ENCODE assay signal across 22 mouse cellular contexts in the genomic region with DNA sequence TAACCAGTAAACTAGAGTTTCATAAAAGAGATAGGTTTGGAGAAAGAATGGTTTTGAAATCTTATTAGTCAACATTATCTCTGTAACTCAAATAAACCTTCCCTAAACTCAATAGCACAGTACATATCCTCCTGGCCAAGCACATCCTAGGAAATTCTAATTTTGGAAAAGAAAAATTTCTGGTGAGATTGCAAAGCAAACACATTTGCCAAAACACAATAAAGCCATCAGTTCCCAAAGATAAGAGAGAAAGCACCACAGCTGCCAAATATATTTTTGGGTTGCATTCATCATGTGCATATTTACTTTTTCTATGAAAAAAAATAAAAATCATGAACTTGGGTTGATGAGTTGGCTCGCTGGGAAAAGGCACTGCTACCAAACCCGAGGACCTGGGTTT. TPM values are rescaled to one million over a fixed set of nuclear protein-coding genes. Genes with fewer than 3 reads are reported as not detected.
A peak's percentile ranks its signal among the peaks of the same experiment; 100 is the strongest.
DNase-seq lines count a peak whose midpoint lies in the region; ATAC-seq and TF ChIP-seq lines count a peak whose summit lies in the region.
"Had no signal": no experiment of that assay in that cellular context is flagged by ENCODE, and none has a peak within 500 bp of the region (broad histone marks: within the 10 kb centered on the region; RNA-seq: fewer than 3 reads in every experiment).

No protein-coding gene starts in this region.

- H3K4me2 ChIP-seq in liver, postnatal 0 days (ENCODE audit: low read depth, low read length): no peak overlapping the region

- no peak for ATAC-seq in liver, postnatal 0 days
- ATAC-seq: activated CD4-positive, CD25-positive, alpha-beta regulatory T cell, adult 4 months; CD4-positive, CD25-positive, alpha-beta regulatory T cell, adult 4 months; Patski had no signal

- WGBS in kidney, adult 2 months: 56% methylated on average over 2 of the region's 2 CpGs
- 17% methylated on average over 2 of the region's 2 CpGs for WGBS in liver, adult 2 months
- WGBS in liver, postnatal 0 days (ENCODE audit: insufficient replicate concordance): 80% methylated on average over 2 of the region's 2 CpGs

- peak; percentile 50 for DNase-seq in kidney, adult 2 months
- DNase-seq in kidney, postnatal 25 days: no peak
- peak; percentile 62 for DNase-seq in liver, adult 2 months (ENCODE audit: extremely low read depth, low read depth, low spot score)
- no peak for DNase-seq in liver, postnatal 0 days
- peak; percentile 16 for DNase-seq in brain, adult 2 months (ENCODE audit: low read depth, low spot score)
- no peak for DNase-seq in left cerebral cortex, adult 9 months (ENCODE audit: low spot score in 2 of 2)
- DNase-seq: adrenal gland, adult 2 months; adrenal gland, adult 8-10 months; adrenal gland, postnatal 10 days; adrenal gland, postnatal 14 days; adrenal gland, postnatal 25 days; adrenal gland, postnatal 36 days; B cell, adult 2 months; cerebellum, adult 11 months; cerebellum, adult 11-12 months; cerebellum, adult 18-20 months; cerebellum, adult 2 months had no signal

- no peak for TF ChIP-seq EP300 in liver, postnatal 0 days (IDR thresholded peaks at IDR 0.05; ENCODE audit: low read depth)

- H3K27me3 ChIP-seq in kidney, adult 2 months (replicated peaks; ENCODE audit: control insufficient read depth, insufficient read depth, low read length): no peaks in the 10 kb centered on the region
- H3K27me3 ChIP-seq in liver, adult 2 months (ENCODE audit: control insufficient read depth, insufficient read depth, low read length): no peaks in the 10 kb centered on the region
- H3K27me3 ChIP-seq in liver, postnatal 0 days (ENCODE audit: insufficient read depth, low read length): no peaks in the 10 kb centered on the region
- H3K27me3 ChIP-seq: CH12.LX, Patski had no signal

- H3K4me3 ChIP-seq in kidney, adult 2 months (ENCODE audit: insufficient read depth, low read depth, low read length): no peak overlapping the region
- H3K4me3 ChIP-seq in liver, adult 2 months (ENCODE audit: insufficient read depth, low read depth, low read length): no peak overlapping the region
- H3K4me3 ChIP-seq in liver, postnatal 0 days (ENCODE audit: low read depth, low read length): no peak overlapping the region

- H3K36me3 ChIP-seq in kidney, adult 2 months (ENCODE audit: control insufficient read depth, insufficient read depth, low read length): no peaks in the 10 kb centered on the region
- H3K36me3 ChIP-seq in liver, adult 2 months (ENCODE audit: control insufficient read depth, insufficient read depth, low read length): no peaks in the 10 kb centered on the region; the same call in 1 of the 2 replicates
- H3K36me3 ChIP-seq in liver, postnatal 0 days (replicated peaks; ENCODE audit: insufficient read depth, low read length): no peaks in the 10 kb centered on the region
- H3K36me3 ChIP-seq: G1E had no signal

- H3K79me2 ChIP-seq in liver, adult 2 months (ENCODE audit: control insufficient read depth, insufficient read depth, low read length): peaks cover 42% of the 10 kb centered on the region

- TF ChIP-seq POLR2A in kidney, adult 2 months (IDR thresholded peaks at IDR 0.05; ENCODE audit: low read depth, low read length): no peak
- TF ChIP-seq POLR2A in liver, adult 2 months (IDR thresholded peaks at IDR 0.05; ENCODE audit: extremely low read depth, insufficient read depth, low read length): no peak

- H3K9me3 ChIP-seq in liver, postnatal 0 days (ENCODE audit: low read length): no peaks in the 10 kb centered on the region

- 0 out of 2 replicates have a peak, but pooled peaks cover 3% of the 10 kb centered on the region for H3K4me1 ChIP-seq in kidney, adult 2 months (ENCODE audit: control insufficient read depth, insufficient read depth, low read length)
- H3K4me1 ChIP-seq in liver, adult 2 months (ENCODE audit: control insufficient read depth, insufficient read depth, low read length): peaks cover 13% of the 10 kb centered on the region
- H3K4me1 ChIP-seq in liver, postnatal 0 days (ENCODE audit: insufficient read depth): no peaks in the 10 kb centered on the region

- H3K27ac ChIP-seq in kidney, adult 2 months (ENCODE audit: insufficient read depth, low read depth, low read length): no peak overlapping the region
- H3K27ac ChIP-seq in liver, adult 2 months (replicated peaks; ENCODE audit: insufficient read depth, low read depth, low read length): no peak overlapping the region
- H3K27ac ChIP-seq in liver, postnatal 0 days (ENCODE audit: low read depth): no peak overlapping the region

- TF ChIP-seq CTCF in kidney, adult 2 months (conservative IDR thresholded peaks at IDR 0.05; ENCODE audit: insufficient read depth, insufficient read length, low read depth, low read length): no peak
- no peak for TF ChIP-seq CTCF in liver, adult 2 months (IDR thresholded peaks at IDR 0.05; ENCODE audit: low read depth, low read length)
- TF ChIP-seq CTCF in liver, postnatal 0 days (IDR thresholded peaks at IDR 0.05; ENCODE audit: low read depth): no peak

- H3K9ac ChIP-seq in liver, adult 2 months (ENCODE audit: low read depth, low read length): no peak overlapping the region
- no peak overlapping the region for H3K9ac ChIP-seq in liver, postnatal 0 days (replicated peaks)

RNA-seq across cellular contexts. Expression of a gene that starts 10.3 kb away (rescaled TPM):
- 10.4 and 11.0 TPM in 2 replicates for polyA plus RNA-seq in kidney, adult 2 months (2012; rRNA removed)
- 25.8 and 29.2 TPM in 2 replicates for total RNA-seq in liver, adult 2 months (2014; rRNA removed)
- polyA plus RNA-seq in liver, adult 2 months (2012; rRNA removed): 17.9 and 20.7 TPM in 2 replicates
- polyA plus RNA-seq in liver, postnatal 0 days (2015; fragmentation: Nextera tagmentation; extraction: Ambion mirVana): 5.2 and 7.1 TPM in 2 replicates
- polyA plus RNA-seq: G1E had no signal

Comparison
In these comparisons a context has a peak if more than half of its experiments do, and no peak if none do; other contexts are left out.
1. DNase-seq: peak in kidney, adult 2 months (single experiment), liver, adult 2 months (single experiment) and brain, adult 2 months (single experiment); none in kidney, postnatal 25 days (0 of 2), liver, postnatal 0 days (single experiment) and left cerebral cortex, adult 9 months (0 of 2).